Mouse (Mus musculus) liver, embryonic 14.5 days (tissue): Measurements from ENCODE around the gene Kpna2.

Source experiments
- CTCF ChIP-seq: IDR thresholded peaks from 2 replicates; pipeline ENCODE4 v1.5.1; 2016; ENCODE audit warnings: antibody characterized with exemption, low read depth, control low read depth
- EP300 ChIP-seq: IDR thresholded peaks from 2 replicates; pipeline ENCODE4 v1.6.1; 2016; ENCODE audit warnings: antibody characterized with exemption, low read depth

- TF ChIP-seq CTCF (no peak), EP300 (no peak)
Measured at GRCm38 (mm10) chr11:107026554-107027430, 27.5 kb upstream of the Kpna2 start.
